Mouse (Mus musculus) CH12.LX (cell line): ENCODE results near the gene Steap3.

Source experiments
- ETS1 ChIP-seq: conservative IDR thresholded peaks from 2 replicates; pipeline ENCODE4 v1.6.1; 2012; ENCODE audit warnings: low read depth, mild to moderate bottlenecking, inconsistent platforms, low read length, improper control_type of control experiment, moderate library complexity
- JUND ChIP-seq: conservative IDR thresholded peaks from 2 replicates; pipeline ENCODE4 v1.6.1; 2011; ENCODE audit warnings: low read depth, low read length, improper control_type of control experiment

DNA sequence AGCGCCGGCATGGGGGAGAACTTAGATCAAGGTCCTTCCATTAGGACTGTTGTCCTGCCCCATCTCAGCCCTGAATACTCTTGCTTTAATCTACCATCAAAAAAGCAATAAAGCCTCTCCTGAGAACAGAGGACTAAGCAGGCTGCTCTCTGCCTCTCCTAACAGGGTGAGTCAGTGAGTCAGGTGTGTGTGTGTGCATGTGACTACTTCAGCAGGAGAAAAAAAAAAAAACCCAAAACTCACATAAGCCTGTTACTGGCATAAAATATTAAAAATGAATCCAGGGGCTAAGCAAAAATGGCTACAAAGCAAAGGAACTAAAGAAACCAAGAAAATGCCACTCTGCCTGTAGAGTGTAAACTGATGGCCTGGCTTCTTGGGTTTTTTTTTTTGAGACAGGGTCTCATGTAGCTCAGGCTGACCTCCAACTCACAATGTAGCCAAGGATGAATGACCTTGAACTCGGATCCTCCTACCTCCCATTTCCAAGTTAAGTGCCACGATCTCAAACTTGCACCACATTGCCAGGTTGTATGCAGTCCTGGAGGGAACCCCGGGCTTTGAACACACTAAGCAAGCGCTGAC is 36.8 kb downstream of the Steap3 start:
- TF ChIP-seq JUND (no peak), ETS1 (no peak)
